Mouse (Mus musculus) adrenal gland, adult (tissue): Measurements from ENCODE around the gene Gm42688.

Experiments used
- DNase-seq, 2 experiments: peaks; one replicate each; pipeline ENCODE4 v3.0.0; 2022 to 2023; ENCODE audit warnings: low spot score in 1 of 2; ENCODE audit not compliant: inconsistent age in 2 of 2

Gm42688 gene

GRCm38 (mm10) chr6:83116373-83117164 lies 15.2 kb downstream of the Gm42688 start:
- peak in 1 of 2 experiments; percentile 62 for DNase-seq

DNA sequence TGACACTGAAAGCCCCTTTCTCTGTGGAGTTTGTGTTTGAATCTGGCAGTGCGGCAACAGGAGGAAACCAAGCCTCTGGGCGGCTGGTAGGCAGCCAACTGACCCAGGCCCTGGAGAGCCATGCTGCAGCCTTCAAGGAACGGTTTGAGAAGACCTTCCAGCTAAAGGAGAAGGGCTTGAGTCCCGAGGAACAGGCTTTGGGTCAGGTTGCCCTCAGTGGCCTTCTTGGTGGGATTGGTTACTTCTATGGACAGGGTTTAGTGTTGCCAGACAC lies 15.7 kb downstream of the Gm42688 start:
- DNase-seq: peak in 1 of 2 experiments; percentile 55

- peak in 1 of 2 experiments; percentile 79 for DNase-seq
Measured at GRCm38 (mm10) chr6:83117616-83118015, 16.2 kb downstream of the Gm42688 start.

DNA sequence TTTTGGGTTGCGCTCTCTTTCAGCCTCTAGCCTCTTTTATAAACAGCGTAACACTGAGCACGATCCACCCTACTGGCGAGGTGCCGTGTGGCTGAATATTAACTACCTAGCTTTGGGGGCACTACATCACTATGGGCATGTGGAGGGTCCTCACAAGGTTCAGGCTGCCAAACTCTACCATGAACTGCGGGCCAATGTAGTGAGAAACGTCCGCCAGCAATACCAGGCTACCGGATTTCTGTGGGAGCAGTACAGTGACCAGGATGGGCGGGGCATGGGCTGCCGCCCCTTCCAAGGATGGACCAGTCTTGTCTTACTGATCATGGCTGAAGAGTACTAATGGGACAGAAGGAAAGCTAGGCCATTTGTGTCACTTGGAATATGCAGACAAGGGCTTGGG lies 17.0 kb downstream of the Gm42688 start:
- peak; percentile 21 to 51 for DNase-seq

DNA sequence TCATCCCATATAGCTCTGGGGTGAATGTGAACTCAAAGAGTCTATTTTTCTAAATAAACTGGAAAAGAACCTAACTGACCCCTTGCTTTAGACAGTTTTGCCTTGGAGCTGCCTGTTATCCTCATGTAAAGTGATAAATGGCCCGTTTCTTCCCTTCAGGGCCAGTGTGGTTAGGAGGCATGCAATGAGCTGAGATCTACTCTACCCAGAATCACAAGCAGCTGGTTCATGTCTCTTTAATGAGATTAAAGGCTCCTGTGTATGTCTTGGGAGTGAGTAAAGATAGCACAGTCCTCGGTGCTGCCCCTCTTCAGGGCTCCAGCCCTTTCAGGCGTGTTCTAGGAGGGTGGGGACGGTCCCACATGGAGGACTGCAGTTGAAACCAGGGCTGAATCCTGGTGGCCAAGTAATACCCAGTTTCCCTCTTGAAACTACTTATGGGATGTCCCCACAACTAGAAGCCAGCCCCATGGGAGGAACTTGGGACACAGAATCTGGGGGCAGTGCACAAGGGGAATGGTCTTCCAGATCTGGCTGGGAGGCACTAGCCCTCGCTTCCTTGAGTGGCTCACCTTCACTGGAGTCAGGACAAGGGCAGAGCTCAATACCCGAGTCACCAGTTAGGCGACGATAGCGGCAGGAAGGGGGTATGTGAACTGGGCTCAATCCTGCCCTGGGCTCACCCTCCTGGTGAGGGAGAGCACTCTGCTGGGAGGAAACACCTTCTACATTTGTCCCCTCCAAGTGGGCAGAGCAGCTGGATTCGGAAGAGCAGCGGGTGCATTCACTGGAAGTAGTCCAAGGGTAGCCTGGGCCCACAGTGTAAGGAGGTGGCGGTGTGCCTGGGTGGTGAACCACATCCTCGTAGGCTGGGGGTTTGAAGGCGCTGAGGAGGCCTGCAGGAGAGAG lies 17.7 kb downstream of the Gm42688 start:
- peak; percentile 22 to 62 for DNase-seq

DNA sequence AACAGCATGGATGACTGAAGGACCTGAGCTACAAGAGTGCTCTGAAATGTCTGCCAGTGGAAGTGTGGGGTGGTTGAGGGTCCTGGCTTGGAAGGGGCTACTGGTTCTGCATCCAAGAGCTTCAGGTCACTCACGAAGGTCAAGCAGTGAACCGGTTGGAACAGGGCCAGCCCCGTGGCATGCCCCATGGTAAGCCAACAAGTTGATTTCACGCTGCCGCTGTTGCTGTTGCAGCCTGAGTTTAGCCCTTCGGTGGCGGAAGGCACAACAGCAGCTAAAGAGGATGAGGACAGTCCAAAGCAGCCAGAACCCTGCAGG lies 18.3 kb downstream of the Gm42688 start:
- DNase-seq: peak; percentile 50 to 77

- DNase-seq: peak; percentile 97 to 98
Measured at GRCm38 (mm10) chr6:83120930-83121862, 19.8 kb downstream of the Gm42688 start, which contains the start of gene Wbp1. TSS of gene Wbp1 (minus strand) at chr6:83121559.

DNA sequence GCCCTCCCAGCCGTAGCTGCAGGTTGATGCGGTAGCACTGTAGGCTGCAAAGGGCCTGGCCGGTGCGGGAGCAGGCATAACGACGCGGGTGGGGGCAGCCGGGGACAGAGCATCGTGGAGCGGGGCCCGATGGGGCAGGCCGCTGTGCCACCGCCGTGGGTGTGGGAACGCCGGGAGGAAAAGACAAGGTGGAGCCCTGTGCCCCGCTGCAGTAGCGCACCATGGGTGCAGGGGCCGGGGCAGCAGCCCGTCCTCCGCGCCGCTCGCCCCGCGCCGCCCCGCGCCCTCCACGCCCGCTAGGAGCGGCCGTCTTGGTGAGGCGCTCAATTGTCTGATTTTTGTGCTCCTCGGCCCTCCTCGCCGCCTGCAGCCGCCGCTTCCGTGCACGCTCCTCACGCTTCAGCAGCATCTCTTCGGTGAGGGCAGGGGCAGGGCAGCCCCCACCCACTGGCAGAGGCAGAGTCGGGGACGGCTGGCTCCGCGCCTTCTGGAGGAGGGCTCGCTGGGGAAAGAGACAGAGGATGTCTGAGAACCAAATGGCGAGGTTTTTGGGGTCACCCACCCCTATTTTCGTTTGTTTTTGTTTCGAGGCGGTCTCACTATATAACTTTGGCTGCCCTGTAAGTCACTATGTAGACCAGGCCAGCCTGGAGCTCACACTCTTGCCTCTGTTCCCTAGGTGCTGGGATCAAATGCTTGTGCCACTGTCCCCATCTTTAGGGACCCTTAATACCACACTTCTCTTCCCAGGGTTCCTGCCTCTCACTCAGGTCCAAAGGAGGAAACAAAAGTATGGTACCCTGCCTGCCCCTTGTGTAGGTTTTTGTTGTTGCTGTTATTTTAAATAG lies 20.7 kb downstream of the Gm42688 start:
- no peak for DNase-seq

DNA sequence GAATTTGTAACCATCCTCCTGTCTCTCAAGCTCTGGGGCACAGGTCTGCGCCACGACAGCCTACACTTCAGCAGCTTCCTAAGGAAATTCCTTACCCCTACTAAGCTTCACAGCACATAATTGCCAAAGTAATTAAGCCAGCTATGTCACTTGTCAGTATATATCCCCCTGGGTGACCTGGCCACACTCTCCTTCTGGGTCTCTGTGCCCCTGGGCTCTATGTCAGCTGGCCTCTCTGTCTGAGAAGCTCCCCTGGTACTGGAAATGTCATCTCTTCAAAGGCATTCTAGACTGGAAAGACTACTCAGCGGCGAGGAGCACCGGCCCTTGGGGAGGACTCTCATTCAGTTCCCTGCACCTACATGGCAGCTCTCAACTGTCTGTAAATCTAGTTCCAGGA lies 21.5 kb downstream of the Gm42688 start:
- peak; percentile 7 to 30 for DNase-seq

GRCm38 (mm10) chr6:83124851-83125312 lies 23.5 kb downstream of the Gm42688 start:
- peak; percentile 94 to 98 for DNase-seq

GRCm38 (mm10) chr6:83125331-83125730 lies 23.9 kb downstream of the Gm42688 start, which contains the start of gene Ino80b:
TSS of gene Ino80b (minus strand) at chr6:83125431.
- DNase-seq: no peak

DNA sequence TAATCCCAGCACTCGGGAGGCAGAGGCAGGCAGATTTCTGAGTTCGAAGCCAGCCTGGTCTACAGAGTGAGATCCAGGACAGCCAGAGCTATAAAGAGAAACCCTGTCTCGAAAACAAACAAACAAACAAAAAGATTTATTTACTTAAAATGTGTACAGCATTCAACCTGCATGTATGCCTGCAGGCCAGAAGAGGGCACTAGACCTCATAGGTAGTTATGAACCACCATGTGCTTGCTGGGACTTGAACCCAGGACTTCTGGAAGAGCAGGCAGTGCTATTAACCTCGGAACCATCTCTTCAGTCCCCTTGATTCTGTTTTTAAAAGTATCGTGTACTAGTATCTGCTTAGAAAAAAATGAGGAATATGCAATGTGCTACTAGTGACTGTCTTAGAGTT lies 26.0 kb downstream of the Gm42688 start:
- DNase-seq: peak in 1 of 2 experiments; percentile 4

GRCm38 (mm10) chr6:83131469-83132034 lies 30.1 kb downstream of the Gm42688 start:
- DNase-seq: peak in 1 of 2 experiments; percentile 5

DNA sequence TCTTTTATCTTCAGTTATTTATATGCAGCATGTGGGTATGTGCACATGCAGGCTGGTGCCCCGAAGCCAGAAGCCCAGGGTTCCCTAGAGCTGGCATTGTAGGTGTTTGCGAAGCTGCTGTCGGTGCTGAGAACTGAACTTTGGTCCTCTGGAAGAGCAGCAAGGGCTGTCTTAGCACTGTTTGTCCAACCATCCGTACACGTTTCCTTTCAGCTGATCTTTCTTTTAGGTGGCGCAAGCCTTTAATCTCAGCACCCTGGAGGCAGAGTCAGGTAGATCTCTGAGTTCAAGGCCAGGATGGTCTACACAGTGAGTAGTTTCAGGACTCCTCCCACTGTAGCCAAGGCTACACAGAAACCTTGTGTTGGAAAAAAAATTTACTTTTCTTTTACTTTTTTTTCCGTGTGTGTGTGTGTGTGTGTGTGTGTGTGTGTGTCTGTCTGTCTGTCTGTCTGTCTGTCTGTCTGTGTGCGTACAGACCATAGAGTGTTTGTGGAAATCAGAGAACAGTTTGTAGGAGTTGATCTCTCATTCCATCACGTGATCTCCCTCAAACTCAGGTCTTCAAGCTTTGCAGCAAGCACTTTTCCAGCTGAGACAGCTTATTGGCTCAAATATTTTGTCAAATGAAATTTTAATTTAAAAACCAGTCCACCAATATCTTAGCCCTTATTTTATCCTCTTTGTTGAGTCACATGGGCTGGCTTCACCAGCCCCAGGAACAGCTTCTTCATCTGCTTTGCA lies 30.9 kb downstream of the Gm42688 start:
- no peak for DNase-seq

GRCm38 (mm10) chr6:83134226-83134625 lies 32.8 kb downstream of the Gm42688 start:
- DNase-seq: no peak

GRCm38 (mm10) chr6:83134951-83135513 lies 33.6 kb downstream of the Gm42688 start, which contains the start of gene Rtkn:
TSS of gene Rtkn (plus strand) at chr6:83135463.
- peak in 1 of 2 experiments; percentile 6 for DNase-seq

GRCm38 (mm10) chr6:83135571-83136161 lies 34.2 kb downstream of the Gm42688 start:
- DNase-seq: peak in 1 of 2 experiments; percentile 44

GRCm38 (mm10) chr6:83136291-83136880 lies 35.0 kb downstream of the Gm42688 start:
- DNase-seq: no peak
